Mouse (Mus musculus): ENCODE measurements around the gene Slc35b4. TPM values are rescaled to one million over a fixed set of nuclear protein-coding genes. Genes with fewer than 3 reads are reported as not detected.

The Slc35b4 gene
- polyA plus RNA-seq, 1 experiment from 2014 or later, result 52.1 TPM

GRCm38 (mm10) chr6:34176111-34176863, 624 bp downstream of the Slc35b4 start:
- no peak for DNase-seq (ENCODE audit: low spot score)
- Histone ChIP-seq H3K27ac (ENCODE audit: low read depth) (peak overlapping the region; percentile 73), H3K9ac (ENCODE audit: low read length) (peak overlapping the region; percentile 70), H3K4me2 (ENCODE audit: low read length) (peak overlapping the region; percentile 72), H3K36me3 (ENCODE audit: control insufficient read depth, insufficient read depth, low read length) (no peaks in the 10 kb centered on the region), H3K4me1 (replicated peaks; ENCODE audit: control insufficient read depth, insufficient read depth, low read length) (peaks cover 10% of the 10 kb centered on the region), H3K4me3 (ENCODE audit: low read depth, low read length) (peak overlapping the region; percentile 86), H3K27me3 (replicated peaks; ENCODE audit: control insufficient read depth, insufficient read depth, low read length) (no peaks in the 10 kb centered on the region), H3K9me3 (ENCODE audit: control insufficient read depth, low read length) (no peaks in the 10 kb centered on the region)
- peak; percentile 83 for ATAC-seq (replicated peaks; ENCODE audit: low FRiP score, low TSS enrichment, low read depth)
- 3% methylated on average over 29 of the region's 29 CpGs for WGBS

- no peak for ATAC-seq (replicated peaks; ENCODE audit: low FRiP score, low TSS enrichment, low read depth)
- Histone ChIP-seq H3K27ac (ENCODE audit: low read depth) (no peak overlapping the region), H3K36me3 (ENCODE audit: control insufficient read depth, insufficient read depth, low read length) (peaks cover 9% of the 10 kb centered on the region), H3K4me1 (replicated peaks; ENCODE audit: control insufficient read depth, insufficient read depth, low read length) (peaks cover 10% of the 10 kb centered on the region), H3K4me2 (ENCODE audit: low read length) (no peak overlapping the region), H3K27me3 (replicated peaks; ENCODE audit: control insufficient read depth, insufficient read depth, low read length) (no peaks in the 10 kb centered on the region), H3K9me3 (ENCODE audit: control insufficient read depth, low read length) (no peaks in the 10 kb centered on the region), H3K9ac (ENCODE audit: low read length) (no peak overlapping the region), H3K4me3 (ENCODE audit: low read depth, low read length) (no peak overlapping the region)
- WGBS, result 76% methylated on average over 8 of the region's 8 CpGs
- no peak for DNase-seq (ENCODE audit: low spot score)
Measured at GRCm38 (mm10) chr6:34174715-34175114, 2.2 kb downstream of the Slc35b4 start.

GRCm38 (mm10) chr6:34173251-34173650, 3.7 kb downstream of the Slc35b4 start:
- Histone ChIP-seq H3K27me3 (replicated peaks; ENCODE audit: control insufficient read depth, insufficient read depth, low read length) (no peaks in the 10 kb centered on the region), H3K9me3 (ENCODE audit: control insufficient read depth, low read length) (no peaks in the 10 kb centered on the region), H3K4me2 (ENCODE audit: low read length) (no peak overlapping the region), H3K27ac (ENCODE audit: low read depth) (no peak overlapping the region), H3K4me1 (replicated peaks; ENCODE audit: control insufficient read depth, insufficient read depth, low read length) (peaks cover 10% of the 10 kb centered on the region), H3K9ac (ENCODE audit: low read length) (no peak overlapping the region), H3K4me3 (ENCODE audit: low read depth, low read length) (no peak overlapping the region), H3K36me3 (ENCODE audit: control insufficient read depth, insufficient read depth, low read length) (peaks cover 23% of the 10 kb centered on the region)
- DNase-seq (ENCODE audit: low spot score) (no peak), ATAC-seq (replicated peaks; ENCODE audit: low FRiP score, low TSS enrichment, low read depth) (no peak)
- 83% methylated on average over 12 of the region's 12 CpGs for WGBS

- WGBS, result 90% methylated on average over 12 of the region's 12 CpGs
- Histone ChIP-seq H3K4me2 (ENCODE audit: low read length) (no peak overlapping the region), H3K9ac (ENCODE audit: low read length) (no peak overlapping the region), H3K36me3 (ENCODE audit: control insufficient read depth, insufficient read depth, low read length) (peaks cover 34% of the 10 kb centered on the region), H3K9me3 (ENCODE audit: control insufficient read depth, low read length) (no peaks in the 10 kb centered on the region), H3K27ac (ENCODE audit: low read depth) (no peak overlapping the region), H3K4me3 (ENCODE audit: low read depth, low read length) (no peak overlapping the region), H3K27me3 (replicated peaks; ENCODE audit: control insufficient read depth, insufficient read depth, low read length) (no peaks in the 10 kb centered on the region), H3K4me1 (replicated peaks; ENCODE audit: control insufficient read depth, insufficient read depth, low read length) (peaks cover 10% of the 10 kb centered on the region)
- DNase-seq (ENCODE audit: low spot score) (no peak), ATAC-seq (replicated peaks; ENCODE audit: low FRiP score, low TSS enrichment, low read depth) (no peak)
Measured at GRCm38 (mm10) chr6:34171748-34172457, 5.0 kb downstream of the Slc35b4 start.

- Histone ChIP-seq H3K4me2 (ENCODE audit: low read length) (no peak overlapping the region), H3K4me1 (replicated peaks; ENCODE audit: control insufficient read depth, insufficient read depth, low read length) (peaks cover 8% of the 10 kb centered on the region), H3K36me3 (ENCODE audit: control insufficient read depth, insufficient read depth, low read length) (peaks cover 43% of the 10 kb centered on the region), H3K9ac (ENCODE audit: low read length) (no peak overlapping the region), H3K4me3 (ENCODE audit: low read depth, low read length) (no peak overlapping the region), H3K9me3 (ENCODE audit: control insufficient read depth, low read length) (no peaks in the 10 kb centered on the region), H3K27ac (ENCODE audit: low read depth) (no peak overlapping the region), H3K27me3 (replicated peaks; ENCODE audit: control insufficient read depth, insufficient read depth, low read length) (no peaks in the 10 kb centered on the region)
- WGBS, result 72% methylated on average over 7 of the region's 7 CpGs
- ATAC-seq (replicated peaks; ENCODE audit: low FRiP score, low TSS enrichment, low read depth) (no peak), DNase-seq (ENCODE audit: low spot score) (no peak)
Measured at GRCm38 (mm10) chr6:34170844-34171494, 5.9 kb downstream of the Slc35b4 start.

- ATAC-seq (replicated peaks; ENCODE audit: low FRiP score, low TSS enrichment, low read depth) (no peak), DNase-seq (ENCODE audit: low spot score) (no peak)
- Histone ChIP-seq H3K4me1 (replicated peaks; ENCODE audit: control insufficient read depth, insufficient read depth, low read length) (no peaks in the 10 kb centered on the region), H3K9ac (ENCODE audit: low read length) (no peak overlapping the region), H3K36me3 (ENCODE audit: control insufficient read depth, insufficient read depth, low read length) (peaks cover 63% of the 10 kb centered on the region), H3K4me2 (ENCODE audit: low read length) (no peak overlapping the region), H3K27me3 (replicated peaks; ENCODE audit: control insufficient read depth, insufficient read depth, low read length) (no peaks in the 10 kb centered on the region), H3K27ac (ENCODE audit: low read depth) (no peak overlapping the region), H3K9me3 (ENCODE audit: control insufficient read depth, low read length) (no peaks in the 10 kb centered on the region), H3K4me3 (ENCODE audit: low read depth, low read length) (no peak overlapping the region)
- WGBS, result 81% methylated on average over 3 of the region's 3 CpGs
Measured at GRCm38 (mm10) chr6:34168834-34169233, 8.1 kb downstream of the Slc35b4 start.

- Histone ChIP-seq H3K9me3 (ENCODE audit: control insufficient read depth, low read length) (no peaks in the 10 kb centered on the region), H3K4me2 (ENCODE audit: low read length) (no peak overlapping the region), H3K36me3 (ENCODE audit: control insufficient read depth, insufficient read depth, low read length) (peaks cover 93% of the 10 kb centered on the region), H3K27ac (ENCODE audit: low read depth) (no peak overlapping the region), H3K9ac (ENCODE audit: low read length) (no peak overlapping the region), H3K4me3 (ENCODE audit: low read depth, low read length) (no peak overlapping the region), H3K4me1 (replicated peaks; ENCODE audit: control insufficient read depth, insufficient read depth, low read length) (no peaks in the 10 kb centered on the region), H3K27me3 (replicated peaks; ENCODE audit: control insufficient read depth, insufficient read depth, low read length) (no peaks in the 10 kb centered on the region)
- DNase-seq (ENCODE audit: low spot score), result no peak
- 79% methylated on average over 9 of the region's 9 CpGs for WGBS
- ATAC-seq (replicated peaks; ENCODE audit: low FRiP score, low TSS enrichment, low read depth), result no peak
Measured at GRCm38 (mm10) chr6:34163014-34163413, 13.9 kb downstream of the Slc35b4 start.

GRCm38 (mm10) chr6:34162607-34163006, 14.3 kb downstream of the Slc35b4 start:
- Histone ChIP-seq H3K27ac (ENCODE audit: low read depth) (no peak overlapping the region), H3K27me3 (replicated peaks; ENCODE audit: control insufficient read depth, insufficient read depth, low read length) (no peaks in the 10 kb centered on the region), H3K9ac (ENCODE audit: low read length) (no peak overlapping the region), H3K4me2 (ENCODE audit: low read length) (no peak overlapping the region), H3K9me3 (ENCODE audit: control insufficient read depth, low read length) (no peaks in the 10 kb centered on the region), H3K4me3 (ENCODE audit: low read depth, low read length) (no peak overlapping the region), H3K4me1 (replicated peaks; ENCODE audit: control insufficient read depth, insufficient read depth, low read length) (no peaks in the 10 kb centered on the region), H3K36me3 (ENCODE audit: control insufficient read depth, insufficient read depth, low read length) (peaks cover 96% of the 10 kb centered on the region)
- DNase-seq (ENCODE audit: low spot score), result no peak
- WGBS, result 71% methylated on average over 2 of the region's 2 CpGs
- no peak for ATAC-seq (replicated peaks; ENCODE audit: low FRiP score, low TSS enrichment, low read depth)

All from intestine, embryonic 14.5 days (tissue).